Mouse (Mus musculus): ENCODE data around the gene Dnajc4. TPM values are rescaled to one million over a fixed set of nuclear protein-coding genes. Genes with fewer than 3 reads are reported as not detected.

Gene Dnajc4
- polyA plus RNA-seq, 1 experiment, result 20.6 TPM

DNA sequence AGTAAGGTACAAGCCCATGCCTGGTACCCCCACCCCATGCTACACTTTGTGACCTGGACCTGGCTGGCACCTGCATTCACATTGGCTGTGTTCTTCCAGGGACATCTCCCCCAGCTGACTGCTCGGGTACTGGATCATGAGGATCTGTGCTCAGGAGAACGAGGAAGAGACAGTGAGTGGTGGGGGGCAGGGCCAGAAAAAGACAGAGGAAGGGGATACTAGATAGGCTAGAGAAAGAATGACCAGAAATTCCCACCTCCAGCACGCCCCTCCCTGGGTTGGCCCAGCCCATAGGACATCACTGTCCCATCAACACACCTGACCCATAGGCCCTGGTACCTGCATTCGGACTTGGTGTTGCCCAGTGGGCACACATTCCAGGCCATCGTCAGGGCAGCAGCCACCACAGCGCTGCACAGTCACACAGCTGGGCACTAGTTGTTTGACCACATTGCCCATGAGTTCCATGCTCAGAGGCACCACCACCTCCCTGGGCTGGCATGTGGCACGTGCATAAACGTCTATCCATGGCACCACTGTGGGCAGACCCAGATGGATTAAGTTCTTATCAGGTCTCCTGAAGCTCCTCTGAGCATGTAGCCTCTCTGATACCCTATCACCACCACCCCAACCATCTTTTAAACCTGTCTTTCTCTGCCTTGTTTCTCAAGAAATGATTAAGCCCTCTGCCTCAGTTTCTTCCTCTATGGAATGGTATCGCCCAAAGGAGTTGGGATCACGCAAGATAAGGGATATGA, 6.2 kb downstream of the Dnajc4 start:
- Histone ChIP-seq H3K4me1 (peaks cover 59% of the 10 kb centered on the region), H3K36me3 (replicated peaks; ENCODE audit: low read length) (peaks cover 45% of the 10 kb centered on the region), H3K27me3 (replicated peaks) (no peaks in the 10 kb centered on the region), H3K9me3 (no peaks in the 10 kb centered on the region), H3K4me3 (replicated peaks) (peak overlapping the region; percentile 95)
- TF ChIP-seq GATA1 (IDR thresholded peaks at IDR 0.05; ENCODE audit: borderline replicate concordance, low read length), result no peak
- no peak for TF ChIP-seq FLI1 (IDR thresholded peaks at IDR 0.05; ENCODE audit: low read length)

GRCm38 (mm10) chr19:6985300-6985699, 7.1 kb downstream of the Dnajc4 start:
- Histone ChIP-seq H3K9me3 (no peaks in the 10 kb centered on the region), H3K4me1 (peaks cover 60% of the 10 kb centered on the region), H3K27me3 (replicated peaks) (no peaks in the 10 kb centered on the region), H3K4me3 (replicated peaks) (no peak overlapping the region), H3K36me3 (replicated peaks; ENCODE audit: low read length) (peaks cover 45% of the 10 kb centered on the region)
- TF ChIP-seq FLI1 (IDR thresholded peaks at IDR 0.05; ENCODE audit: low read length) (no peak), GATA1 (IDR thresholded peaks at IDR 0.05; ENCODE audit: borderline replicate concordance, low read length) (no peak)

DNA sequence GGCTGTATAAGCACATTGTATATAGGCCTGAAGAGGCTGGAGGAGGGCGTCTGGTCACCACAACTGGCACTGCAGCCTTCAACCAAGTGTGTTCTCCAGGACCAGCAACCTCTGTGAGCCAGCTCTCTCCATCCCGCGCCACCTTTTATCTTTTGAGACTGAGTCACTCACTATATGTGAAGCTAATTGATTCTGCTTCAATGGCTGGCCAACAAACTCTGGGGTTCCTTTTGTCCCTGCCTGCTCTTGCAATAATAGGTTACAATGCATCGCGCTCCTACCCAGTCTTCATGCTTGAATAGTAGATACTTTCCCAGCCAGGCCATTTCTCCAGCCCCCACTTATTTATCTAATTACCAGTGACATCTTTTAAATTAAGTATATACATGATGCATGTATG, 8.8 kb downstream of the Dnajc4 start:
- no peaks in the 10 kb centered on the region for H3K27me3 ChIP-seq (replicated peaks)
- TF ChIP-seq FLI1 (IDR thresholded peaks at IDR 0.05; ENCODE audit: low read length) (no peak), GATA1 (IDR thresholded peaks at IDR 0.05; ENCODE audit: borderline replicate concordance, low read length) (no peak)
- H3K36me3 ChIP-seq (replicated peaks; ENCODE audit: low read length), result peaks cover 38% of the 10 kb centered on the region
- H3K4me3 ChIP-seq (replicated peaks), result no peak overlapping the region
- H3K9me3 ChIP-seq, result no peaks in the 10 kb centered on the region
- H3K4me1 ChIP-seq, result peaks cover 63% of the 10 kb centered on the region

DNA sequence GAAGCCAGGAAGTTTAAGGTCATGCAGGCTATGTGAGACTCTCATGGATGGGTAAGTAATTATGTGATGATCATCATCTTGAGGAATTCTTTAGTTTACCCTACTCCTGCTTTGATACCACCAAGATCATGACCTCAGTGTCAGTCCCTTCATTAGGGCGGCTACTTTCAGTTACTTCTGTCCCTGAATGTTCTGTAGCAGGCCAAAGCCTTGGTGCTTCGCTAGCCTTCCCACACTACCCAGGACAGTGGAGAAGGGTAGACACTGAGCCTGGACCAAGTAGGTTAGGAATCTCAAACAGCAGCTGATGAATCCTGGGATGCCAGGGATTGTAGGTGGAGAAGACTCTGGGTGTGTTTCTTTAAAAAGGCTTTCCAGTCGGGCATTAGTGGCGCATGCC, 10.9 kb downstream of the Dnajc4 start:
- Histone ChIP-seq H3K4me1 (peaks cover 67% of the 10 kb centered on the region), H3K27me3 (replicated peaks) (no peaks in the 10 kb centered on the region), H3K36me3 (replicated peaks; ENCODE audit: low read length) (peaks cover 57% of the 10 kb centered on the region), H3K9me3 (no peaks in the 10 kb centered on the region), H3K4me3 (replicated peaks) (peak overlapping the region; percentile 99)
- no peak for TF ChIP-seq FLI1 (IDR thresholded peaks at IDR 0.05; ENCODE audit: low read length)
- no peak for TF ChIP-seq GATA1 (IDR thresholded peaks at IDR 0.05; ENCODE audit: borderline replicate concordance, low read length)

- peaks cover 51% of the 10 kb centered on the region for H3K36me3 ChIP-seq (replicated peaks; ENCODE audit: low read length)
- TF ChIP-seq FLI1 (IDR thresholded peaks at IDR 0.05; ENCODE audit: low read length) (no peak; the same call in 1 of the 2 replicates), GATA1 (IDR thresholded peaks at IDR 0.05; ENCODE audit: borderline replicate concordance, low read length) (no peak)
- peaks cover 67% of the 10 kb centered on the region for H3K4me1 ChIP-seq
- peak within 1 kb of the TSS; percentile 99 for H3K4me3 ChIP-seq (replicated peaks)
- H3K27me3 ChIP-seq (replicated peaks), result no peaks in the 10 kb centered on the region
- no peaks in the 10 kb centered on the region for H3K9me3 ChIP-seq
These were observed 11.8 kb downstream of the Dnajc4 start, which contains the start of gene Fkbp2 for GRCm38 (mm10) chr19:6980381-6981093. Gene Fkbp2, minus strand, starts transcription at chr19:6980501.

- peaks cover 61% of the 10 kb centered on the region for H3K4me1 ChIP-seq
- peak overlapping the region; percentile 99 for H3K4me3 ChIP-seq (replicated peaks)
These were observed 12.6 kb downstream of the Dnajc4 start for GRCm38 (mm10) chr19:6979486-6980380.

DNA sequence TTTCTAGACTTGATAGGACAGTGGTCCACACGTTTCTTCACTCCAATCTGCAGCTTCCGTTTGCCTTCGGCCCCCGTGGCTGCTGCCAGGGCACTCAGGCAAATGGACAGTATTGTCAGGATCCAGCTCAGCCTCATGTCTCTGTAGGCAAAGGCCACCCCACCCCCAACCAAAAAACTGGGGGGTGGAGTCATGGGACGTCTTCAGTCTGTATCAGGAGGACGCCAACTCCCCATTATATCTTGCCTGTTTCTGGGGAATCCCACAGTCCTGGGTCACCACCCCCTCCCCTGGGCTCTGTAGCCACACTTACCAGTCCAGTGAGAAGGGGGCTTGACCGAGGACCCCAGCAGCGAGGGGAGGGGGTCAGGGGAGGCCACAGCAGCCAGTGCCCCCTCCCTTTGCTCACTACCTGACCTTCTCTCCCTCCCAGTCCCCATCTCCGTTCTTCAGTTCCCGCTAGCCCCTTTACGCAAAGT, 13.3 kb downstream of the Dnajc4 start:
- Histone ChIP-seq H3K27me3 (replicated peaks) (no peaks in the 10 kb centered on the region), H3K4me1 (peaks cover 66% of the 10 kb centered on the region)

More at GRCm38 (mm10) chr19:6979486-6980380, 12.6 kb downstream of the Dnajc4 start:
- Histone ChIP-seq H3K9me3 (no peaks in the 10 kb centered on the region), H3K27me3 (replicated peaks) (no peaks in the 10 kb centered on the region), H3K36me3 (replicated peaks; ENCODE audit: low read length) (peaks cover 43% of the 10 kb centered on the region)
- TF ChIP-seq FLI1 (IDR thresholded peaks at IDR 0.05; ENCODE audit: low read length) (no peak), GATA1 (IDR thresholded peaks at IDR 0.05; ENCODE audit: borderline replicate concordance, low read length) (no peak)

GRCm38 (mm10) chr19:6978639-6978974, 13.8 kb downstream of the Dnajc4 start:
- peaks cover 71% of the 10 kb centered on the region for H3K4me1 ChIP-seq
- no peaks in the 10 kb centered on the region for H3K27me3 ChIP-seq (replicated peaks)
- peak overlapping the region; percentile 99 for H3K4me3 ChIP-seq (replicated peaks)
- no peaks in the 10 kb centered on the region for H3K9me3 ChIP-seq
- TF ChIP-seq GATA1 (IDR thresholded peaks at IDR 0.05; ENCODE audit: borderline replicate concordance, low read length), result no peak
- no peak for TF ChIP-seq FLI1 (IDR thresholded peaks at IDR 0.05; ENCODE audit: low read length)
- H3K36me3 ChIP-seq (replicated peaks; ENCODE audit: low read length), result peaks cover 34% of the 10 kb centered on the region

More for the DNA sequence above, 13.3 kb downstream of the Dnajc4 start:
- Histone ChIP-seq H3K9me3 (no peaks in the 10 kb centered on the region), H3K36me3 (replicated peaks; ENCODE audit: low read length) (peaks cover 38% of the 10 kb centered on the region), H3K4me3 (replicated peaks) (peak overlapping the region; percentile 99)
- TF ChIP-seq GATA1 (IDR thresholded peaks at IDR 0.05; ENCODE audit: borderline replicate concordance, low read length) (no peak), FLI1 (IDR thresholded peaks at IDR 0.05; ENCODE audit: low read length) (no peak)

Measured in megakaryocyte, embryonic 14.5 days (primary cell).